Mouse (Mus musculus) forebrain, embryonic 14.5 days (tissue): ENCODE results near the gene Commd9. TPM values are rescaled to one million over a fixed set of nuclear protein-coding genes. Genes with fewer than 3 reads are reported as not detected.

Source experiments
- ATAC-seq: fragments of 200-750 bp; cut with Nextera tagmentation; 2 replicates; pipeline ENCODE4 v1.8.0; 2017; ENCODE audit warnings: mild to moderate bottlenecking, moderate library complexity
- DNase-seq: peaks from one replicate; pipeline ENCODE4 v3.0.0-alpha.2; 2015; ENCODE audit warnings: low spot score
- H3K27ac ChIP-seq: fragments of 300-500 bp; sonication (generic); 2 replicates; pipeline ENCODE4 v1.5.1; 2014; ENCODE audit warnings: low read depth, mild to moderate bottlenecking, control low read depth, low read length, moderate library complexity
- H3K27me3 ChIP-seq: fragments of 300-500 bp; sonication (generic); replicated peaks from 2 replicates; pipeline ENCODE4 v1.6.1; 2014; ENCODE audit warnings: low read length, control low read depth, mixed read lengths; ENCODE audit not compliant: control insufficient read depth, insufficient read depth
- H3K36me3 ChIP-seq: fragments of 300-500 bp; sonication (generic); 2 replicates; pipeline ENCODE4 v1.6.1; 2014; ENCODE audit warnings: low read length, control low read depth; ENCODE audit not compliant: control insufficient read depth, insufficient read depth
- H3K4me1 ChIP-seq: fragments of 300-500 bp; sonication (generic); 2 replicates; pipeline ENCODE4 v1.6.1; 2014; ENCODE audit warnings: antibody characterized with exemption, low read length, control low read depth; ENCODE audit not compliant: control insufficient read depth, insufficient read depth
- H3K4me2 ChIP-seq: fragments of 300-500 bp; sonication (generic); 2 replicates; pipeline ENCODE4 v1.6.1; 2014; ENCODE audit warnings: mild to moderate bottlenecking, control low read depth, low read length
- H3K4me3 ChIP-seq: fragments of 300-500 bp; sonication (generic); 2 replicates; pipeline ENCODE4 v1.5.1; 2014; ENCODE audit warnings: low read depth, low read length, control low read depth
- H3K9ac ChIP-seq: fragments of 300-500 bp; sonication (generic); 2 replicates; pipeline ENCODE4 v1.6.1; 2014; ENCODE audit warnings: mild to moderate bottlenecking, low read length, control low read depth, moderate library complexity
- H3K9me3 ChIP-seq: fragments of 300-500 bp; sonication (generic); replicated peaks from 2 replicates; pipeline ENCODE4 v1.6.1; 2016; ENCODE audit warnings: low read length, control low read depth, mixed read lengths; ENCODE audit not compliant: control insufficient read depth
- WGBS: fragments of 180-500 bp; shearing (Covaris S2); extraction: QIAGEN DNeasy Blood & Tissue Kit; methylation state at CpG from one replicate; pipeline ENCODE4 v1.1.7; 2014; 5-methylcytosine and 5-hydroxymethylcytosine counted together
- polyA plus RNA-seq: library from polyadenylated mRNA; unstranded; fragments of >200 nt; fragmentation: Nextera tagmentation; extraction: Ambion mirVana; gene quantifications from 2 replicates; pipeline ENCODE4 v1.2.1, GENCODE M21; 2014

Commd9 gene
- polyA plus RNA-seq, 1 experiment from 2014 or later = 118 TPM

GRCm38 (mm10) chr2:101923181-101923580, 37.1 kb downstream of the Commd9 start:
- 84% methylated on average over 4 of the region's 4 CpGs for WGBS
- DNase-seq (no peak), ATAC-seq (no peak)
- 0 out of 2 replicates have a peak, but pooled peaks cover 2% of the 10 kb centered on the region for H3K9me3 ChIP-seq
- H3K4me1 ChIP-seq = peaks cover 13% of the 10 kb centered on the region
- no peak overlapping the region for H3K4me2 ChIP-seq
- H3K4me3 ChIP-seq = no peak overlapping the region
- H3K9ac ChIP-seq = no peak overlapping the region
- H3K27ac ChIP-seq = no peak overlapping the region
- H3K36me3 ChIP-seq = no peaks in the 10 kb centered on the region
- no peaks in the 10 kb centered on the region for H3K27me3 ChIP-seq

- H3K9ac ChIP-seq = no peak overlapping the region
- 0 out of 2 replicates have a peak, but pooled peaks cover 2% of the 10 kb centered on the region for H3K9me3 ChIP-seq
- no peaks in the 10 kb centered on the region for H3K27me3 ChIP-seq
- 58% methylated on average over 3 of the region's 3 CpGs for whole genome bisulfite sequencing
- H3K4me1 ChIP-seq = peaks cover 8% of the 10 kb centered on the region
- ATAC-seq (0 out of 2 replicates have a peak, but pooled peaks have one; percentile 21), DNase-seq (no peak)
- no peak overlapping the region for H3K4me2 ChIP-seq
- H3K36me3 ChIP-seq = no peaks in the 10 kb centered on the region
- no peak overlapping the region for H3K4me3 ChIP-seq
- H3K27ac ChIP-seq = no peak overlapping the region
These were observed 39.1 kb downstream of the Commd9 start for GRCm38 (mm10) chr2:101925183-101925582.

GRCm38 (mm10) chr2:101925591-101926188, 39.6 kb downstream of the Commd9 start:
- peak; percentile 64 for DNase-seq
- Histone ChIP-seq H3K9ac (0 out of 2 replicates have a peak overlapping the region, but pooled peaks have one; percentile 7), H3K4me1 (peaks cover 7% of the 10 kb centered on the region), H3K27me3 (no peaks in the 10 kb centered on the region), H3K4me3 (no peak overlapping the region), H3K9me3 (0 out of 2 replicates have a peak, but pooled peaks cover 2% of the 10 kb centered on the region), H3K36me3 (no peaks in the 10 kb centered on the region), H3K27ac (no peak overlapping the region), H3K4me2 (no peak overlapping the region)
- peak; percentile 54; the same call in 1 of the 2 replicates for ATAC-seq
- WGBS = 19% methylated on average over 12 of the region's 12 CpGs

- Histone ChIP-seq H3K9me3 (0 out of 2 replicates have a peak, but pooled peaks cover 2% of the 10 kb centered on the region), H3K27me3 (no peaks in the 10 kb centered on the region), H3K36me3 (no peaks in the 10 kb centered on the region), H3K4me2 (no peak overlapping the region), H3K4me3 (no peak overlapping the region), H3K9ac (no peak overlapping the region), H3K4me1 (no peaks in the 10 kb centered on the region; the same call in 1 of the 2 replicates), H3K27ac (peak overlapping the region; percentile 1; the same call in 1 of the 2 replicates)
- peak; percentile 45 for DNase-seq
- 65% methylated on average over 14 of the region's 14 CpGs for WGBS
- ATAC-seq = no peak
These were observed 46.3 kb downstream of the Commd9 start for GRCm38 (mm10) chr2:101932169-101932936.

- no peaks in the 10 kb centered on the region for H3K27me3 ChIP-seq
- DNase-seq (no peak), ATAC-seq (no peak)
- no peaks in the 10 kb centered on the region; the same call in 1 of the 2 replicates for H3K4me1 ChIP-seq
- H3K9ac ChIP-seq = no peak overlapping the region
- H3K4me2 ChIP-seq = no peak overlapping the region
- no peak overlapping the region for H3K4me3 ChIP-seq
- no peak overlapping the region for H3K27ac ChIP-seq
- H3K9me3 ChIP-seq = no peaks in the 10 kb centered on the region
- H3K36me3 ChIP-seq = no peaks in the 10 kb centered on the region
- 89% methylated on average over 3 of the region's 3 CpGs for WGBS
These were observed 47.3 kb downstream of the Commd9 start for GRCm38 (mm10) chr2:101933301-101933700.

GRCm38 (mm10) chr2:101935006-101935405, 49.0 kb downstream of the Commd9 start:
- Histone ChIP-seq H3K4me3 (no peak overlapping the region), H3K36me3 (no peaks in the 10 kb centered on the region), H3K27ac (no peak overlapping the region), H3K9me3 (no peaks in the 10 kb centered on the region), H3K9ac (no peak overlapping the region), H3K4me2 (no peak overlapping the region), H3K4me1 (no peaks in the 10 kb centered on the region; the same call in 1 of the 2 replicates), H3K27me3 (no peaks in the 10 kb centered on the region)
- WGBS = 91% methylated on average over 1 of the region's 1 CpGs
- no peak for DNase-seq
- ATAC-seq = no peak

GRCm38 (mm10) chr2:101950716-101951520, 64.9 kb downstream of the Commd9 start:
- DNase-seq (peak; percentile 46), ATAC-seq (peak; percentile 76)
- H3K4me2 ChIP-seq = no peak overlapping the region
- H3K9ac ChIP-seq = no peak overlapping the region
- peaks cover 6% of the 10 kb centered on the region for H3K4me1 ChIP-seq
- H3K36me3 ChIP-seq = peaks cover 30% of the 10 kb centered on the region
- peak overlapping the region; percentile 45; the same call in 1 of the 2 replicates for H3K27ac ChIP-seq
- no peaks in the 10 kb centered on the region for H3K9me3 ChIP-seq
- no peaks in the 10 kb centered on the region for H3K27me3 ChIP-seq
- H3K4me3 ChIP-seq = no peak overlapping the region
- 23% methylated on average over 7 of the region's 7 CpGs for WGBS
